In the genomic region with DNA sequence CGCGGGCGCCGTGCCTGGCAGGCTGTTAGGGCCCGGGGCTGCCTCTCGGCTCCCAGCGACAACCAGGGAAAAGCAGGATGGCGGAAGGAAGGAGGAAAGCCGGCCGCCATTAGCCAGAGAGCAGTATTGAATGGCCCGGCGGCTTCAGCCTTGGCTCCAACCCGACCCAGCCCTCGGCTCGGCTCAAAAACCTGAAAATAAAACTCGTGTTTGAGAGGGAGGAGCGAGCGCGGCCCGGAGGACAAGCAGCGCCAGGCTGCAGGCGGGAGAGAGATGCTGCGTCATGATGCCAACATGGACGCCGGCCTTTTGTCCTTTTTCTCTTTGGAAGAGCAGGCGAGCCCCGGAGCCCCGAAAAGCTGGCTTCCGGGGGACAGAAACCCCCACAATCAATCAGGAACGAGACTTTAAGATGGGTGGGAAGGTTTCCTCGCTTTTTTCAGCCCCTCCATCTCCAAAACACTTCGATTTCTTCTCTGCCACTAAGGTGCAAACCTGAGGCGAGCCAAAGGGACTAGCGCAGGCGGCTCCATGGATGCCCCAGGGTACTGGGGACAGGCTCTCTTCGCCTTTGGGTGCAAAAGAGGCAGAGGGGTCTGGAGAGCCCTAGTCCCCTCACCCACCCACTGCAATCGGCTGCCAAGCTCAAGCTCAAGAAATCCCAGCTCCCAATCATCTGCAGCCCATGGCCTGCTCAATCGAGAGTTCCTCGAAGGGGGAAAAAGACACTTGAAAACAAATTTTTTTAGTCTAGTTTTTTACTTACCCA, we compare ENCODE assay signal across 8 mouse cellular contexts. TPM values are rescaled to one million over a fixed set of nuclear protein-coding genes. Genes with fewer than 3 reads are reported as not detected.
A peak's percentile ranks its signal among the peaks of the same experiment; 100 is the strongest.
DNase-seq lines count a peak whose midpoint lies in the region; ATAC-seq and TF ChIP-seq lines count a peak whose summit lies in the region.

No protein-coding gene starts in this region.

- peak overlapping the region; percentile 98 for H3K27ac ChIP-seq in gastrocnemius, adult 2 months
- peak overlapping the region; percentile 100 for H3K27ac ChIP-seq in hindbrain, embryonic 15.5 days (replicated peaks)

- H3K27me3 ChIP-seq in hindbrain, embryonic 15.5 days = no peaks in the 10 kb centered on the region

- DNase-seq in cerebellum, postnatal 25 days = peak; percentile 93
- DNase-seq in gastrocnemius, adult 2 months = peak; percentile 94
- DNase-seq in left cerebral cortex, adult 18-20 months (ENCODE audit: low spot score in 2 of 2) = peak; percentile 84 to 89
- peak; percentile 90 for DNase-seq in lung, postnatal 36 days
- DNase-seq in right cerebral cortex, adult 18-20 months = peak; percentile 89
- peak; percentile 87 for DNase-seq in urinary bladder, postnatal 14 days (ENCODE audit: low spot score)

- WGBS in hindbrain, embryonic 15.5 days = under 1% methylated on average over 39 of the region's 39 CpGs

- no peaks in the 10 kb centered on the region for H3K9me3 ChIP-seq in hindbrain, embryonic 15.5 days

- peaks cover 49% of the 10 kb centered on the region for H3K4me1 ChIP-seq in hindbrain, embryonic 15.5 days (replicated peaks)

- TF ChIP-seq CTCF in gastrocnemius, adult 2 months (IDR thresholded peaks at IDR 0.05) = no peak

- ATAC-seq in activated CD4-positive, CD25-positive, alpha-beta regulatory T cell, adult 4 months = peak; percentile 15
- 0 out of 2 replicates have a peak, but pooled peaks have one; percentile 1 for ATAC-seq in hindbrain, embryonic 15.5 days (ENCODE audit: low FRiP score, low read depth)

- intact Hi-C loops in gastrocnemius, adult 2 months (cut with DNase I) = no loop called here

- H3K4me2 ChIP-seq in hindbrain, embryonic 15.5 days = peak overlapping the region; percentile 99

- H3K9ac ChIP-seq in hindbrain, embryonic 15.5 days = peak overlapping the region; percentile 100

- H3K36me3 ChIP-seq in hindbrain, embryonic 15.5 days = no peaks in the 10 kb centered on the region

- H3K4me3 ChIP-seq in gastrocnemius, adult 2 months = peak overlapping the region; percentile 88
- H3K4me3 ChIP-seq in hindbrain, embryonic 15.5 days = peak overlapping the region; percentile 94

RNA-seq across cellular contexts. Expression of gene Setd1b, which starts 2.9 kb away (rescaled TPM):
- 10 to 100 TPM; 12.5 to 12.9 TPM for polyA plus RNA-seq in activated CD4-positive, CD25-positive, alpha-beta regulatory T cell, adult 4 months (2017; shearing (Covaris generic))
- 10 to 100 TPM in 1 of 2 experiments, 1 to 10 TPM in 1; 9.8 to 11.3 TPM for total RNA-seq in gastrocnemius, adult 2 months (2021)
- polyA plus RNA-seq in hindbrain, embryonic 15.5 days (2015; fragmentation: Nextera tagmentation; extraction: Ambion mirVana) = 10.9 and 11.7 TPM in 2 replicates
- 10 to 100 TPM; 34.0 to 34.5 TPM for total RNA-seq in left cerebral cortex, adult 18-20 months (2021)

RNA-seq across cellular contexts. Expression of gene Rhof, which starts 6.6 kb away (rescaled TPM):
- polyA plus RNA-seq in activated CD4-positive, CD25-positive, alpha-beta regulatory T cell, adult 4 months (2017; shearing (Covaris generic)) = 10 to 100 TPM; 54.3 to 75.1 TPM
- under 1 TPM; 0.28 to 0.36 TPM for total RNA-seq in gastrocnemius, adult 2 months (2021)
- polyA plus RNA-seq in hindbrain, embryonic 15.5 days (2015; fragmentation: Nextera tagmentation; extraction: Ambion mirVana) = 16.7 and 19.3 TPM in 2 replicates
- total RNA-seq in left cerebral cortex, adult 18-20 months (2021) = 10 to 100 TPM; 50.5 to 51.0 TPM

RNA-seq across cellular contexts. Expression of gene Psmd9, which starts 30.1 kb away (rescaled TPM):
- 10 to 100 TPM; 31.6 to 42.2 TPM for polyA plus RNA-seq in activated CD4-positive, CD25-positive, alpha-beta regulatory T cell, adult 4 months (2017; shearing (Covaris generic))
- 10 to 100 TPM; 13.3 to 16.9 TPM for total RNA-seq in gastrocnemius, adult 2 months (2021)
- polyA plus RNA-seq in hindbrain, embryonic 15.5 days (2015; fragmentation: Nextera tagmentation; extraction: Ambion mirVana) = 75.3 and 75.7 TPM in 2 replicates
- 10 to 100 TPM; 23.1 to 28.3 TPM for total RNA-seq in left cerebral cortex, adult 18-20 months (2021)

RNA-seq across cellular contexts. Expression of gene Hpd, which starts 43.4 kb away (rescaled TPM):
- not detected for polyA plus RNA-seq in activated CD4-positive, CD25-positive, alpha-beta regulatory T cell, adult 4 months (2017; shearing (Covaris generic))
- not detected for total RNA-seq in gastrocnemius, adult 2 months (2021)
- not detected in 2 replicates for polyA plus RNA-seq in hindbrain, embryonic 15.5 days (2015; fragmentation: Nextera tagmentation; extraction: Ambion mirVana)
- under 1 TPM in 1 of 2 experiments, not detected in 1; 0.37 TPM for total RNA-seq in left cerebral cortex, adult 18-20 months (2021)

Comparison
In these comparisons a context has a peak if more than half of its experiments do, and no peak if none do; other contexts are left out.
1. Peak in every context shown above with its lines: DNase-seq, ATAC-seq, H3K4me3 ChIP-seq and H3K27ac ChIP-seq.
2. RNA of gene Rhof, which starts 6.6 kb away (total RNA-seq): 50.5 to 51.0 TPM in left cerebral cortex, adult 18-20 months; 0.28 to 0.36 TPM in gastrocnemius, adult 2 months; every median in the first group is over 10 times any median in the second.